Mouse (Mus musculus): ENCODE data around the gene Spo11.

GRCm38 (mm10) chr2:173028508-173029031, 51.1 kb downstream of the Spo11 start:
- peak; percentile 22 for TF ChIP-seq RAD21 (IDR thresholded peaks at IDR 0.05; ENCODE audit: low read depth, low read length)
- TF ChIP-seq E2F4 (IDR thresholded peaks at IDR 0.05; ENCODE audit: insufficient replicate concordance, low read depth, low read length), result no peak
- no peak for TF ChIP-seq CHD2 (IDR thresholded peaks at IDR 0.05; ENCODE audit: low read length)
- TF ChIP-seq USF1 (IDR thresholded peaks at IDR 0.05; ENCODE audit: low read depth, low read length), result no peak
- TF ChIP-seq TBP (conservative IDR thresholded peaks at IDR 0.05; ENCODE audit: low read depth, low read length), result no peak
- TF ChIP-seq ZC3H11A (IDR thresholded peaks at IDR 0.05; ENCODE audit: low read depth, low read length), result no peak
- TF ChIP-seq IRF4 (IDR thresholded peaks at IDR 0.05; ENCODE audit: low read depth, low read length), result no peak
- TF ChIP-seq CTCF (conservative IDR thresholded peaks at IDR 0.05 in 1 of 2, IDR thresholded peaks at IDR 0.05 in 1 of 2; ENCODE audit: low read depth in 2 of 2, low read length in 2 of 2), result peak in 1 of 2 experiments; percentile 38; a peak in 2 of 4 replicates
- TF ChIP-seq POLR2A (IDR thresholded peaks at IDR 0.05; ENCODE audit: low read depth, low read length), result no peak
- TF ChIP-seq NELFE (IDR thresholded peaks at IDR 0.05; ENCODE audit: low read depth, low read length), result no peak
- TF ChIP-seq SMC3 (IDR thresholded peaks at IDR 0.05; ENCODE audit: low read depth, low read length), result peak; percentile 29

Data from CH12.LX (cell line).